Mouse (Mus musculus): ENCODE measurements at regions not wholly inside any gene's neighbourhood (a gene's known extent, or its start where the extent isn't known, plus 50 kb on each side); places are given as distances from the start of the nearest gene placed in this dataset.

- Histone ChIP-seq H3K27ac (no peak overlapping the region), H3K4me3 (replicated peaks) (no peak overlapping the region), H3K27me3 (no peaks in the 10 kb centered on the region), H3K36me3 (no peaks in the 10 kb centered on the region), H3K9ac (replicated peaks) (no peak overlapping the region), H3K4me1 (replicated peaks) (no peaks in the 10 kb centered on the region), H3K4me2 (replicated peaks) (no peak overlapping the region), H3K9me3 (no peaks in the 10 kb centered on the region; the same call in 1 of the 2 replicates)
- no peak for ATAC-seq
Measured at GRCm38 (mm10) chr11:15572716-15573115, 684.8 kb upstream of the Vstm2a start.

DNA sequence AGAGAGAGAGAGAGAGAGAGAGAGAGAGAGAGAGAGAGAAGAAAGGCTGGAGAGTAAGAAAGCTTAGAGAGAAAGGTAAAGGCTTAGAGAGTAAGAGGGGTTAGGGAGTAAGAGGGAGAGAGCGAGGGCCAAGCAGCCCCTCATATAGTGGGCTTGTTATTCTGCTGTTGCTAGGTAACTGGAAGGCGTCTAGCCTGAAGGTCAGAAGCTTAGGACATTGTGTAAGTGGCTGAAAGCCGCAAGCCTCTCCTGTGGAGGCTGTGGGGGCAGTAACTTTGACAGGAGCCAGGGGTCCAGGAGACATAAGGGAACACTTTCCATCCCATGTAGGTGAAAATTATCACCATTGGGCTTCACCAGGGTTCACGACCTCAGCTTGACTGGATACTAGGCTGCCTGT is 637.6 kb upstream of the Vstm2a start:
- no peaks in the 10 kb centered on the region for H3K9me3 ChIP-seq
- no peak overlapping the region for H3K27ac ChIP-seq
- H3K4me2 ChIP-seq (replicated peaks): no peak overlapping the region
- H3K27me3 ChIP-seq: no peaks in the 10 kb centered on the region
- 38% methylated on average over 4 of the region's 4 CpGs for WGBS
- H3K9ac ChIP-seq (replicated peaks): no peak overlapping the region
- 0 out of 2 replicates have a peak, but pooled peaks have one; percentile 37 for ATAC-seq
- no peaks in the 10 kb centered on the region for H3K4me1 ChIP-seq (replicated peaks)
- H3K4me3 ChIP-seq (replicated peaks): no peak overlapping the region
- no peaks in the 10 kb centered on the region for H3K36me3 ChIP-seq

DNA sequence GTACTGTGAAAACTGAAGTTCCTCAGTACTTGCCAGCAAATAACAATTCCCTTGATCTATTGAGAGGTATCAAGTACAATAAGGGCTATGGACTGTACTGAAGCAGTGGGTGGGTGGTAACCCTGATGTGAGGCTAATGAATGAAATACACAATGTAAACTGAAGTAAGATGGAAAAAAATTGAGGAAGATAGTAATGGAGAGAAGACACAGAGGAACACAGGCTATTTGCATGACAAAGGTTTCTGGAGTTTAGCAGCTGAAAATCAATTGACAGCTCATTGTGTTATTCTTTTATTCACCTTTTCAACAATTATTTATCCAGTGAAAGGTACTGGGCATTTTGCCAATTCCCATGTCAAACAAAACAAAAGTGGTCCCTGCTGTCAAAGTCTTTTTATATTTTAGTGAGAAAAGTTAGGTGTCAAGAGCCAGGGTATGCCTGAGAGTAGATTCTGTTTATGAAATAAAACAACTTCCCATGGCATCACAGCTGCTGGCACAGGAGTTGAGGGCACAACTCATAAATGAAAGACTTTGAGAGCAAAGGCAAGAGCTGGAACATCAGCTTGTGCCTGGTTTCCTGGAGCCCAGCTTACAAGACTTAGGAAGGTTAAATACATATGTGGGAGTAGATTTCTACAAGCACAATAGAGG is 608.4 kb upstream of the Vstm2a start:
- Histone ChIP-seq H3K9me3 (no peaks in the 10 kb centered on the region), H3K4me3 (replicated peaks) (no peak overlapping the region), H3K9ac (replicated peaks) (no peak overlapping the region), H3K27ac (no peak overlapping the region), H3K36me3 (no peaks in the 10 kb centered on the region), H3K27me3 (no peaks in the 10 kb centered on the region), H3K4me1 (replicated peaks) (0 out of 2 replicates have a peak, but pooled peaks cover 4% of the 10 kb centered on the region), H3K4me2 (replicated peaks) (no peak overlapping the region)
- peak; percentile 87 for ATAC-seq

DNA sequence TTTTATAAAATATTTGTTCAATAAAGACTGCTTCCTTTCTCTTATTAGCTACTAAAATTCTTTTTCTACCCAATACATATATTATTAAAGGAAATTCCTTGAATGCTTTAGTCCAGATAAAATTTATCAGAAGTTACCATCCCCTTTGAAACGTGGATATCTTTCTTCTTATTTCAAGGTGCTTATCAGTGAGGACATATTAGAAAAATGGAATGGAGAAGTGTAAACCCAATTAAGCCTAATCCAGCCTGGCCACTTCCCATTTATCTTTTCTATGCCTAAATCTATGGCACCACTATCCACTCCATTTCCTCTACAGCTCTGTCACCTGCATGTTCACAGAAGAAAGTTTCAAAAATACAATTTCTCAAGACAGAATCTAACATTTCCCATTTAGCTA is 568.5 kb upstream of the Vstm2a start:
- no peak overlapping the region for H3K4me2 ChIP-seq (replicated peaks)
- H3K27me3 ChIP-seq: no peaks in the 10 kb centered on the region
- H3K9me3 ChIP-seq: no peaks in the 10 kb centered on the region
- no peak for ATAC-seq
- no peaks in the 10 kb centered on the region for H3K36me3 ChIP-seq
- H3K9ac ChIP-seq (replicated peaks): no peak overlapping the region
- H3K4me3 ChIP-seq (replicated peaks): no peak overlapping the region
- 66% methylated on average over 1 of the region's 1 CpGs for WGBS
- H3K4me1 ChIP-seq (replicated peaks): no peaks in the 10 kb centered on the region
- H3K27ac ChIP-seq: no peak overlapping the region

- H3K27ac ChIP-seq: no peak overlapping the region
- no peak overlapping the region for H3K4me2 ChIP-seq (replicated peaks)
- no peak overlapping the region for H3K9ac ChIP-seq (replicated peaks)
- no peaks in the 10 kb centered on the region for H3K9me3 ChIP-seq
- H3K36me3 ChIP-seq: no peaks in the 10 kb centered on the region
- WGBS: 67% methylated on average over 2 of the region's 2 CpGs
- H3K4me1 ChIP-seq (replicated peaks): no peaks in the 10 kb centered on the region
- no peak overlapping the region for H3K4me3 ChIP-seq (replicated peaks)
- no peak for ATAC-seq
- H3K27me3 ChIP-seq: no peaks in the 10 kb centered on the region
Measured at GRCm38 (mm10) chr11:15698001-15698756, 559.3 kb upstream of the Vstm2a start.

- no peaks in the 10 kb centered on the region for H3K27me3 ChIP-seq
- H3K9me3 ChIP-seq: no peaks in the 10 kb centered on the region
- H3K4me1 ChIP-seq (replicated peaks): no peaks in the 10 kb centered on the region
- no peaks in the 10 kb centered on the region for H3K36me3 ChIP-seq
- H3K4me2 ChIP-seq (replicated peaks): no peak overlapping the region
- H3K4me3 ChIP-seq (replicated peaks): no peak overlapping the region
- no peak overlapping the region for H3K27ac ChIP-seq
- no peak overlapping the region for H3K9ac ChIP-seq (replicated peaks)
- no peak for ATAC-seq
Measured at GRCm38 (mm10) chr11:15715987-15716386, 541.5 kb upstream of the Vstm2a start.

GRCm38 (mm10) chr11:15717536-15717935 is 540.0 kb upstream of the Vstm2a start:
- Histone ChIP-seq H3K4me2 (replicated peaks) (no peak overlapping the region), H3K4me1 (replicated peaks) (no peaks in the 10 kb centered on the region), H3K4me3 (replicated peaks) (no peak overlapping the region), H3K27me3 (no peaks in the 10 kb centered on the region), H3K36me3 (no peaks in the 10 kb centered on the region), H3K9ac (replicated peaks) (no peak overlapping the region), H3K9me3 (no peaks in the 10 kb centered on the region), H3K27ac (no peak overlapping the region)
- ATAC-seq: no peak
- WGBS: 90% methylated on average over 1 of the region's 1 CpGs

- Histone ChIP-seq H3K4me2 (replicated peaks) (no peak overlapping the region), H3K36me3 (no peaks in the 10 kb centered on the region), H3K27me3 (no peaks in the 10 kb centered on the region), H3K27ac (no peak overlapping the region), H3K4me1 (replicated peaks) (no peaks in the 10 kb centered on the region), H3K4me3 (replicated peaks) (no peak overlapping the region), H3K9ac (replicated peaks) (no peak overlapping the region), H3K9me3 (no peaks in the 10 kb centered on the region)
- no peak for ATAC-seq
Measured at GRCm38 (mm10) chr11:15737621-15738020, 519.9 kb upstream of the Vstm2a start.

GRCm38 (mm10) chr11:15756006-15756405 is 501.5 kb upstream of the Vstm2a start:
- Histone ChIP-seq H3K36me3 (no peaks in the 10 kb centered on the region), H3K9ac (replicated peaks) (no peak overlapping the region), H3K4me2 (replicated peaks) (no peak overlapping the region), H3K27me3 (no peaks in the 10 kb centered on the region), H3K4me1 (replicated peaks) (no peaks in the 10 kb centered on the region), H3K9me3 (no peaks in the 10 kb centered on the region), H3K27ac (no peak overlapping the region), H3K4me3 (replicated peaks) (no peak overlapping the region)
- 82% methylated on average over 1 of the region's 1 CpGs for WGBS
- no peak for ATAC-seq

GRCm38 (mm10) chr11:15769651-15770617 is 487.6 kb upstream of the Vstm2a start:
- ATAC-seq: no peak
- no peak overlapping the region for H3K9ac ChIP-seq (replicated peaks)
- no peaks in the 10 kb centered on the region for H3K4me1 ChIP-seq (replicated peaks)
- no peak overlapping the region for H3K4me3 ChIP-seq (replicated peaks)
- H3K9me3 ChIP-seq: no peaks in the 10 kb centered on the region
- H3K27ac ChIP-seq: no peak overlapping the region
- H3K36me3 ChIP-seq: no peaks in the 10 kb centered on the region
- H3K4me2 ChIP-seq (replicated peaks): no peak overlapping the region
- H3K27me3 ChIP-seq: no peaks in the 10 kb centered on the region
- WGBS: 65% methylated on average over 3 of the region's 3 CpGs
